Mouse (Mus musculus): ENCODE measurements around the gene Hist3h2a. TPM values are rescaled to one million over a fixed set of nuclear protein-coding genes. Genes with fewer than 3 reads are reported as not detected.

Gene Hist3h2a
- 61.7 to 72.8 TPM (median 69.5 TPM) in 4 replicates for total RNA-seq (2023)

GRCm38 (mm10) chr11:58954420-58955142 lies at the start of gene Hist3h2a, which contains the start of gene Trim17:
TSS of gene Hist3h2a (plus strand) at chr11:58954685.
TSS of gene Trim17 (plus strand) at chr11:58954685.

GRCm38 (mm10) chr11:58917745-58918366 lies 36.6 kb upstream of the Hist3h2a start, which contains the start of gene Btnl10:
TSS of gene Btnl10 (plus strand) at chr11:58917908.

GRCm38 (mm10) chr11:58938322-58939087 lies 16.0 kb upstream of the Hist3h2a start, which contains the start of gene Rnf187:
TSS of gene Rnf187 (minus strand) at chr11:58938916.

GRCm38 (mm10) chr11:58948542-58949479 lies 5.7 kb upstream of the Hist3h2a start, which contains the start of gene Hist3h2ba:
TSS of gene Hist3h2ba (plus strand) at chr11:58948920.

GRCm38 (mm10) chr11:58978027-58978705 lies 23.7 kb downstream of the Hist3h2a start, which contains the start of gene Trim11:
TSS of gene Trim11 (plus strand) at chr11:58978093.

Other genes with a start within 250 kb of the Hist3h2a start
- 0.41 to 1.1 TPM (median 0.60 TPM) in 4 replicates for gene Olfr318, start 230.7 kb upstream of the Hist3h2a start, total RNA-seq (2023)
- gene Olfr317, start 215.5 kb upstream of the Hist3h2a start, total RNA-seq (2023) = not detected in 4 replicates
- gene Olfr316, start 202.0 kb upstream of the Hist3h2a start, total RNA-seq (2023) = not detected in 4 replicates
- not detected in 4 replicates for gene Olfr315, start 181.5 kb upstream of the Hist3h2a start, total RNA-seq (2023)
- 0.20 TPM in 1 of 4 replicates, not detected in the others for gene Olfr314, start 171.7 kb upstream of the Hist3h2a start, total RNA-seq (2023)
- not detected in 4 replicates for gene Fam183b, start 152.7 kb upstream of the Hist3h2a start, total RNA-seq (2023)
- not detected in 4 replicates for gene Olfr313, start 139.7 kb upstream of the Hist3h2a start, total RNA-seq (2023)
- not detected in 4 replicates for gene Olfr312, start 125.4 kb upstream of the Hist3h2a start, total RNA-seq (2023)
- not detected in 4 replicates for gene Olfr311, start 115.4 kb upstream of the Hist3h2a start, total RNA-seq (2023)
- 4.1 to 8.8 TPM (median 5.6 TPM) in 4 replicates for gene Gm12258, start 107.5 kb upstream of the Hist3h2a start, total RNA-seq (2023)
- 10.3 to 12.2 TPM (median 11.0 TPM) in 4 replicates for gene 2810021J22Rik, start 87.5 kb upstream of the Hist3h2a start, total RNA-seq (2023)
- gene Zfp39, start 50.5 kb upstream of the Hist3h2a start, total RNA-seq (2023) = 9.9 to 13.0 TPM (median 11.6 TPM) in 4 replicates
- not detected in 4 replicates for gene Btnl10, start 36.8 kb upstream of the Hist3h2a start, total RNA-seq (2023)
- gene Rnf187, start 15.8 kb upstream of the Hist3h2a start, total RNA-seq (2023) = 113 to 129 TPM (median 118 TPM) in 4 replicates
- gene Hist3h2ba, start 5.8 kb upstream of the Hist3h2a start, total RNA-seq (2023) = 20.4 to 26.0 TPM (median 20.9 TPM) in 4 replicates
- 0.16 to 0.39 TPM (median 0.28 TPM) in 4 replicates for gene Trim17, start within 50 bp of the Hist3h2a start, total RNA-seq (2023)
- gene Trim11, start 23.4 kb downstream of the Hist3h2a start, total RNA-seq (2023) = 110 to 128 TPM (median 119 TPM) in 4 replicates
- gene Obscn, start 181.7 kb downstream of the Hist3h2a start, total RNA-seq (2023) = 0.33 to 0.63 TPM (median 0.48 TPM) in 4 replicates
- 35.8 to 46.0 TPM (median 42.1 TPM) in 4 replicates for gene Iba57, start 209.1 kb downstream of the Hist3h2a start, total RNA-seq (2023)
- 0.25 to 0.43 TPM in 2 of 4 replicates, not detected in the others for gene Gjc2, start 228.5 kb downstream of the Hist3h2a start, total RNA-seq (2023)
- 25.4 to 36.0 TPM (median 28.2 TPM) in 4 replicates for gene Guk1, start 237.5 kb downstream of the Hist3h2a start, total RNA-seq (2023)
- 14.1 to 18.1 TPM (median 16.1 TPM) in 4 replicates for gene Mrpl55, start 247.8 kb downstream of the Hist3h2a start, total RNA-seq (2023)